Mouse (Mus musculus): ENCODE results near the gene Tnfaip8l2. TPM values are rescaled to one million over a fixed set of nuclear protein-coding genes. Genes with fewer than 3 reads are reported as not detected.
A peak's percentile ranks its signal among the peaks of the same experiment; 100 is the strongest.
"Not testable (repeated sequence)": the region's sequence is repeated elsewhere in the genome, so short reads cannot be mapped to it uniquely, and the experiment has no call there.

Gene Tnfaip8l2
- polyA plus RNA-seq, 1 experiment from 2014 or later: 4.0 TPM

GRCm38 (mm10) chr3:95107308-95107707, 34.9 kb downstream of the Tnfaip8l2 start:
- not testable (repeated sequence) for ATAC-seq (ENCODE audit: borderline replicate concordance, extremely low read depth, low FRiP score, low TSS enrichment); H3K27ac ChIP-seq; H3K9me3 ChIP-seq; H3K9ac ChIP-seq; H3K27me3 ChIP-seq; H3K36me3 ChIP-seq
- peaks cover 14% of the 10 kb centered on the region for H3K4me1 ChIP-seq
- H3K4me2 ChIP-seq: peak overlapping the region; percentile 69
- H3K4me3 ChIP-seq: peak overlapping the region; percentile 89

- under 1% methylated on average over 51 of the region's 51 CpGs for WGBS
Measured at GRCm38 (mm10) chr3:95106338-95107117, 35.6 kb downstream of the Tnfaip8l2 start, which contains the start of gene Pip5k1a. Gene Pip5k1a (minus strand): TSS chr3:95106930.

GRCm38 (mm10) chr3:95105586-95106337, 36.4 kb downstream of the Tnfaip8l2 start:
- WGBS: under 1% methylated on average over 16 of the region's 16 CpGs
- peaks cover 9% of the 10 kb centered on the region for H3K4me1 ChIP-seq
- peak overlapping the region; percentile 82 for H3K27ac ChIP-seq
- H3K9me3 ChIP-seq: no peaks in the 10 kb centered on the region
- no peaks in the 10 kb centered on the region for H3K27me3 ChIP-seq
- 0 out of 2 replicates have a peak, but pooled peaks cover 5% of the 10 kb centered on the region for H3K36me3 ChIP-seq
- peak overlapping the region; percentile 73 for H3K4me2 ChIP-seq
- no peak for ATAC-seq (ENCODE audit: borderline replicate concordance, extremely low read depth, low FRiP score, low TSS enrichment)
- peak overlapping the region; percentile 89 for H3K4me3 ChIP-seq
- peak overlapping the region; percentile 93 for H3K9ac ChIP-seq

More at GRCm38 (mm10) chr3:95106338-95107117, 35.6 kb downstream of the Tnfaip8l2 start, which contains the start of gene Pip5k1a:
- peak within 1 kb of the TSS; percentile 82 for H3K27ac ChIP-seq
- peak within 1 kb of the TSS; percentile 73 for H3K4me2 ChIP-seq
- peak within 1 kb of the TSS; percentile 93 for H3K9ac ChIP-seq
- 0 out of 2 replicates have a peak, but pooled peaks cover 3% of the 10 kb centered on the region for H3K36me3 ChIP-seq
- ATAC-seq (ENCODE audit: borderline replicate concordance, extremely low read depth, low FRiP score, low TSS enrichment): peak; percentile 87
- H3K4me1 ChIP-seq: peaks cover 9% of the 10 kb centered on the region
- no peaks in the 10 kb centered on the region for H3K9me3 ChIP-seq
- H3K4me3 ChIP-seq: peak within 1 kb of the TSS; percentile 89
- no peaks in the 10 kb centered on the region for H3K27me3 ChIP-seq

GRCm38 (mm10) chr3:95105121-95105520, 37.0 kb downstream of the Tnfaip8l2 start:
- H3K9ac ChIP-seq: peak overlapping the region; percentile 93
- peak overlapping the region; percentile 73 for H3K4me2 ChIP-seq
- H3K4me3 ChIP-seq: peak overlapping the region; percentile 89
- H3K27me3 ChIP-seq: no peaks in the 10 kb centered on the region
- ATAC-seq (ENCODE audit: borderline replicate concordance, extremely low read depth, low FRiP score, low TSS enrichment): no peak
- WGBS: 30% methylated on average over 4 of the region's 4 CpGs
- H3K4me1 ChIP-seq: peaks cover 9% of the 10 kb centered on the region
- no peaks in the 10 kb centered on the region for H3K9me3 ChIP-seq
- 0 out of 2 replicates have a peak overlapping the region, but pooled peaks have one; percentile 82 for H3K27ac ChIP-seq
- 0 out of 2 replicates have a peak, but pooled peaks cover 5% of the 10 kb centered on the region for H3K36me3 ChIP-seq

GRCm38 (mm10) chr3:95100854-95101253, 41.3 kb downstream of the Tnfaip8l2 start:
- no peak overlapping the region for H3K4me2 ChIP-seq
- peaks cover 9% of the 10 kb centered on the region for H3K4me1 ChIP-seq
- H3K36me3 ChIP-seq: peaks cover 13% of the 10 kb centered on the region; the same call in 1 of the 2 replicates
- WGBS: 24% methylated on average over 2 of the region's 2 CpGs
- no peak for ATAC-seq (ENCODE audit: borderline replicate concordance, extremely low read depth, low FRiP score, low TSS enrichment)
- no peaks in the 10 kb centered on the region for H3K9me3 ChIP-seq
- no peak overlapping the region for H3K9ac ChIP-seq
- no peaks in the 10 kb centered on the region for H3K27me3 ChIP-seq
- no peak overlapping the region for H3K4me3 ChIP-seq
- no peak overlapping the region for H3K27ac ChIP-seq

Small RNA genes within 50 kb of the gene (microRNA-seq; reads per million reads assigned to microRNA genes)
- not detected for gene Mir8099-1

Other genes with a start within 250 kb of the Tnfaip8l2 start
- gene Selenbp1, start 209.3 kb downstream of the Tnfaip8l2 start, polyA plus RNA-seq (2015; fragmentation: Nextera tagmentation; extraction: Ambion mirVana): 216 and 237 TPM in 2 replicates
- gene Rfx5, start 188.3 kb downstream of the Tnfaip8l2 start, polyA plus RNA-seq (2015; fragmentation: Nextera tagmentation; extraction: Ambion mirVana): 9.5 and 9.8 TPM in 2 replicates
- gene Pi4kb, start 167.6 kb downstream of the Tnfaip8l2 start, polyA plus RNA-seq (2015; fragmentation: Nextera tagmentation; extraction: Ambion mirVana): 20.5 and 21.8 TPM in 2 replicates
- 22.0 and 22.9 TPM in 2 replicates for gene Zfp687, start 126.9 kb downstream of the Tnfaip8l2 start, polyA plus RNA-seq (2015; fragmentation: Nextera tagmentation; extraction: Ambion mirVana)
- 239 and 245 TPM in 2 replicates for gene Psmd4, start 99.7 kb downstream of the Tnfaip8l2 start, polyA plus RNA-seq (2015; fragmentation: Nextera tagmentation; extraction: Ambion mirVana)
- 17.2 and 18.1 TPM in 2 replicates for gene Pip5k1a, start 35.4 kb downstream of the Tnfaip8l2 start, polyA plus RNA-seq (2015; fragmentation: Nextera tagmentation; extraction: Ambion mirVana)
- gene Vps72, start 31.3 kb downstream of the Tnfaip8l2 start, polyA plus RNA-seq (2015; fragmentation: Nextera tagmentation; extraction: Ambion mirVana): 163 and 165 TPM in 2 replicates
- gene Tmod4, start 17.9 kb downstream of the Tnfaip8l2 start, polyA plus RNA-seq (2015; fragmentation: Nextera tagmentation; extraction: Ambion mirVana): 1.3 and 2.1 TPM in 2 replicates
- gene Scnm1, start 8.3 kb downstream of the Tnfaip8l2 start, polyA plus RNA-seq (2015; fragmentation: Nextera tagmentation; extraction: Ambion mirVana): 64.0 and 71.4 TPM in 2 replicates
- 13.3 and 14.9 TPM in 2 replicates for gene Lysmd1, start 8.3 kb downstream of the Tnfaip8l2 start, polyA plus RNA-seq (2015; fragmentation: Nextera tagmentation; extraction: Ambion mirVana)
- 3.6 and 3.8 TPM in 2 replicates for gene Sema6c, start 18.1 kb upstream of the Tnfaip8l2 start, polyA plus RNA-seq (2015; fragmentation: Nextera tagmentation; extraction: Ambion mirVana)
- 9.9 and 11.2 TPM in 2 replicates for gene Gabpb2, start 75.6 kb upstream of the Tnfaip8l2 start, polyA plus RNA-seq (2015; fragmentation: Nextera tagmentation; extraction: Ambion mirVana)
- 111 and 115 TPM in 2 replicates for gene Cdc42se1, start 86.4 kb upstream of the Tnfaip8l2 start, polyA plus RNA-seq (2015; fragmentation: Nextera tagmentation; extraction: Ambion mirVana)
- gene Mllt11, start 89.8 kb upstream of the Tnfaip8l2 start, polyA plus RNA-seq (2015; fragmentation: Nextera tagmentation; extraction: Ambion mirVana): 10.7 and 11.6 TPM in 2 replicates
- gene Gm128, start 99.2 kb upstream of the Tnfaip8l2 start, polyA plus RNA-seq (2015; fragmentation: Nextera tagmentation; extraction: Ambion mirVana): 0.32 and 0.60 TPM in 2 replicates
- 4.0 and 4.1 TPM in 2 replicates for gene Bnipl, start 108.8 kb upstream of the Tnfaip8l2 start, polyA plus RNA-seq (2015; fragmentation: Nextera tagmentation; extraction: Ambion mirVana)
- gene Mindy1, start 139.0 kb upstream of the Tnfaip8l2 start, polyA plus RNA-seq (2015; fragmentation: Nextera tagmentation; extraction: Ambion mirVana): 38.1 and 41.6 TPM in 2 replicates
- 21.0 and 23.9 TPM in 2 replicates for gene Prune1, start 139.7 kb upstream of the Tnfaip8l2 start, polyA plus RNA-seq (2015; fragmentation: Nextera tagmentation; extraction: Ambion mirVana)
- gene Anxa9, start 164.8 kb upstream of the Tnfaip8l2 start, polyA plus RNA-seq (2015; fragmentation: Nextera tagmentation; extraction: Ambion mirVana): 1.6 and 2.3 TPM in 2 replicates
- gene Cers2, start 172.4 kb upstream of the Tnfaip8l2 start, polyA plus RNA-seq (2015; fragmentation: Nextera tagmentation; extraction: Ambion mirVana): 201 and 203 TPM in 2 replicates
- gene Setdb1, start 214.8 kb upstream of the Tnfaip8l2 start, polyA plus RNA-seq (2015; fragmentation: Nextera tagmentation; extraction: Ambion mirVana): 35.7 and 40.4 TPM in 2 replicates